Mouse (Mus musculus) midbrain, embryonic 12.5 days (tissue): ENCODE results near the gene Smim15. TPM values are rescaled to one million over a fixed set of nuclear protein-coding genes. Genes with fewer than 3 reads are reported as not detected.

Source experiments
- ATAC-seq: fragments of 200-750 bp; cut with Nextera tagmentation; 2 replicates; pipeline ENCODE4 v1.8.0; 2017; ENCODE audit warnings: low read depth, moderate TSS enrichment, moderate library complexity; ENCODE audit not compliant: low FRiP score
- H3K27ac ChIP-seq: fragments of 300-500 bp; sonication (generic); replicated peaks from 2 replicates; pipeline ENCODE4 v1.5.1; 2016; ENCODE audit warnings: mild to moderate bottlenecking
- H3K27me3 ChIP-seq: fragments of 300-500 bp; sonication (generic); 2 replicates; pipeline ENCODE4 v1.6.1; 2016; ENCODE audit warnings: mild to moderate bottlenecking
- H3K36me3 ChIP-seq: fragments of 300-500 bp; sonication (generic); 2 replicates; pipeline ENCODE4 v1.6.1; 2016
- H3K4me1 ChIP-seq: fragments of 300-500 bp; sonication (generic); 2 replicates; pipeline ENCODE4 v1.6.1; 2016
- H3K4me2 ChIP-seq: fragments of 300-500 bp; sonication (generic); replicated peaks from 2 replicates; pipeline ENCODE4 v1.6.1; 2016; ENCODE audit warnings: mild to moderate bottlenecking, moderate library complexity
- H3K4me3 ChIP-seq: fragments of 300-500 bp; sonication (generic); 2 replicates; pipeline ENCODE4 v1.5.1; 2016; ENCODE audit warnings: mild to moderate bottlenecking
- H3K9ac ChIP-seq: fragments of 300-500 bp; sonication (generic); replicated peaks from 2 replicates; pipeline ENCODE4 v1.6.1; 2016; ENCODE audit warnings: mild to moderate bottlenecking, moderate library complexity
- H3K9me3 ChIP-seq: fragments of 300-500 bp; sonication (generic); 2 replicates; pipeline ENCODE4 v1.6.1; 2016; ENCODE audit warnings: mild to moderate bottlenecking
- WGBS: fragments of 180-500 bp; shearing (Covaris S2); methylation state at CpG from one replicate; pipeline ENCODE4 v1.1.7; 2016; 5-methylcytosine and 5-hydroxymethylcytosine counted together
- polyA plus RNA-seq: library from polyadenylated mRNA; unstranded; fragments of >200 nt; fragmentation: Nextera tagmentation; extraction: Ambion mirVana; gene quantifications from 2 replicates; pipeline ENCODE4 v1.2.1, GENCODE M21; 2016

The Smim15 gene
- 45.8 and 50.4 TPM in 2 replicates for polyA plus RNA-seq

DNA sequence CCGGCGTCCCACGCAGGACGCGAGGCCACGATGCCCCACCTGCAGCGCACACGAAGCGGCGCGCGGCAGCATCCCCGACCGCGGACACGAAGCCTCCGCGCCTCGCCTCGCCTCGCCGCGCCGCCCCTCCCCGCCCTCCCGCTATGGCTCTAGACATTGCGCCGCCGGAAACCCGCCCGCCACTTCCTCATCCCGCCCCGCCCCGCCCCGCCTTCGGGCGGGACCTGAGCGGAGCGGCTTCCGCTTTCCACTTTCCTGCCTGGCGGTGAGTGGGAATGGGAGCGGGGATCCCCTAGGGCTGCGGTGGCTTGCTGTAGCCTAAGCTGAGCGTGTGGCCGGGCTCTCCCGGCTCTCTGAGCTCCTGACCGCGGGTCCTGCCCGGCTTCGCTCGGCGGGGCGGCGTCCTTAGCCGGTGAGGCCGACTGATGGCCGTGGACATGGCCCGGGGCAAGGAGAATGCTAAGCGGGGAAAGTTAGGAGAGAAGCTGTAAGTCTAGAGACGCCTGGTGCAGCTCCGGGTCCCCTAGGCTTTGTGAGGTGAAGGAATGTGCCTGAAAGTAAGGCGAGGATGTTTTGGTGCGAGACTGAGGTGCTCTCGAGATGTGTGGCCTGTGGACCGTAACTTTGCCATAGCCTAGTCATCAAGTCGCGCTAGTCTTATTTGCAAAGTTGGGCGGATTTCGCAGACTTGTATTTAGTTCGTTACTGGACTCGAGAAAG is at the start of gene Smim15:
TSS of gene Smim15 (plus strand) at position 225 of the 720 bp plus-strand sequence.
- H3K4me2 ChIP-seq, result peak within 1 kb of the TSS; percentile 63
- H3K27ac ChIP-seq, result peak within 1 kb of the TSS; percentile 75
- peaks cover 6% of the 10 kb centered on the region; the same call in 1 of the 2 replicates for H3K36me3 ChIP-seq
- peak; percentile 97 for ATAC-seq
- peak within 1 kb of the TSS; percentile 69 for H3K4me3 ChIP-seq
- peaks cover 12% of the 10 kb centered on the region for H3K27me3 ChIP-seq
- H3K9me3 ChIP-seq, result no peaks in the 10 kb centered on the region
- peak within 1 kb of the TSS; percentile 87 for H3K9ac ChIP-seq
- peaks cover 39% of the 10 kb centered on the region for H3K4me1 ChIP-seq
- WGBS, result under 1% methylated on average over 71 of the region's 71 CpGs

DNA sequence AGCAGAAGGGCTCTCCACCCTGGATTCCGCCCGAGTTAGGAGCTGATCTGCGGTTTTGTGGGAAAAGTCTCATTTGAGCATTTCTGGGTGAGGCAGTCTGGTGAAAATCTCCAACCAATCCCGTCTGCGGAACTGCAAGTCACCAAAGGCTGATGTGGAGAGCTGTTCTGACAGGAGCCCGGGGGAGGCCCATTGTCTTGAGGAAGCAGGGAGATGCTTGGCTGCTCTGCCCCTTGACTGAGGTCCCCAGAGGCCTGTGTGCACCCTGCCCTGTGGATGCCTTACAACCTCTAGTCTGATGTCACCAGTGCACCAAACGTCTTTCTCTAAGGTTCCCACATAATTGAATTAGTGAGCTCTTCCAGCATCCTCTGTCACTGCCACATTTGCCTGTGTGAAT is 49.0 kb upstream of the Smim15 start:
- H3K27ac ChIP-seq, result no peak overlapping the region
- 48% methylated on average over 7 of the region's 7 CpGs for WGBS
- H3K4me1 ChIP-seq, result peaks cover 4% of the 10 kb centered on the region; the same call in 1 of the 2 replicates
- no peaks in the 10 kb centered on the region for H3K9me3 ChIP-seq
- H3K27me3 ChIP-seq, result no peaks in the 10 kb centered on the region
- H3K9ac ChIP-seq, result no peak overlapping the region
- H3K4me2 ChIP-seq, result no peak overlapping the region
- no peaks in the 10 kb centered on the region for H3K36me3 ChIP-seq
- ATAC-seq, result no peak
- H3K4me3 ChIP-seq, result no peak overlapping the region

DNA sequence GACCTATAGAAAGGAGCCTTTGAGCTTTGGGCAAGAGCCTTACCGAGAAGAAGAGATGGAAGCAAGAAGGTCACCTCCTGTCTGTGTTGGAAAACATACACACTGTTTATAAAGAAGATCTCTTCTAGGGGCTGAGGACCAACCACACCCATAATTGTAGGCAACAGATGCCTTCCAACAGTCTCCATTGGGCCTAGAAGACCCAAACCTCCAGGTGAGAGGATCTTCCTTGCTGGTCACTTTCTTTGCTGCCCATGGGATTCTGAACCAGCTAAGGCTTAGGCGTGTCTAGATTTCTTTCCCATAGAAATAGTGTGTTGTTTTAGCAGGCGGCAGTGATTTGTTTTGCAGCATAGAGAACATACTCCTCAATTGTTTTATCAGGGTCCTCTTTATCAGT is 47.9 kb upstream of the Smim15 start:
- Histone ChIP-seq H3K9me3 (no peaks in the 10 kb centered on the region), H3K4me1 (peaks cover 4% of the 10 kb centered on the region; the same call in 1 of the 2 replicates), H3K9ac (no peak overlapping the region), H3K4me3 (no peak overlapping the region), H3K36me3 (no peaks in the 10 kb centered on the region), H3K27me3 (no peaks in the 10 kb centered on the region), H3K27ac (no peak overlapping the region), H3K4me2 (no peak overlapping the region)
- no peak for ATAC-seq
- 91% methylated on average over 3 of the region's 3 CpGs for WGBS

DNA sequence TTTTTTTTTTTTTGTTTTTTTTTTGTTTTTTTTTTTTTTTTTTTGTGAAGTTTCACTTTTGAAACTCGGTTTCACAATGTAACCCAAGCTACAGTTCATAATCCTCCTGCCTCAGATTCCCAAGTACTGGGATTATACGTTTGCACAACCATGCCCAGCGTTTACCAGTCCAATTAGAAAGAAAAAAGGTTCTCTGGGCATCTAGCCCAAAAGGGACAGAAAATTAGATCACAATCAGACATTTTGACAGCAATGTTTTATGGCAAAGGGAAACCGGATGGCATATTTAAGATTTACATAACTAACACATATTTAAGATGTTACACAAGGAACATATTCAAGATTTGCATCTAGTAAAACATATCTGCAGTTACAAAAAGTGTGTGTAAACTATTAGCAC is 36.4 kb upstream of the Smim15 start:
- H3K4me3 ChIP-seq, result no peak overlapping the region
- ATAC-seq, result no peak
- no peak overlapping the region for H3K9ac ChIP-seq
- no peaks in the 10 kb centered on the region for H3K36me3 ChIP-seq
- no peaks in the 10 kb centered on the region for H3K27me3 ChIP-seq
- no peaks in the 10 kb centered on the region for H3K4me1 ChIP-seq
- no peak overlapping the region for H3K4me2 ChIP-seq
- 91% methylated on average over 4 of the region's 4 CpGs for WGBS
- H3K9me3 ChIP-seq, result no peaks in the 10 kb centered on the region
- no peak overlapping the region for H3K27ac ChIP-seq

DNA sequence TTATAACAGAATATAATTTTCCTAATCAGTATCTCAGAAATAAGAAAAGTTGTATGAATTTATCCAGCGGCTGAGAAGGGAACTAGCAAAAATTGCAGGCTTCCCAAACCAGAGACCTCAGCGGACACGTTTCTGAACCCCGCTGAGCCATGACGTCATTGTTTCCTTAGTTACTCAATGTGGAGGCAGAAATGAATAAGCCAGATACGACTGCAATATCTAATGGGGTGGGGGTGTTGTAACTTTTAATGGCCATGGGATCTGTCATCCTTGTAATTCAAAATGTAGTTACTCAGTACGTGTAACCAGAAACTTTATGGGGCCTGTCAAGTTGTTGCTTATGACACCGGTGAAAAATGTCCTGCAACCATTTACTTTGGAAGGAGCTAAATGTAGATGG is 31.1 kb upstream of the Smim15 start:
- Histone ChIP-seq H3K36me3 (no peaks in the 10 kb centered on the region), H3K4me2 (no peak overlapping the region), H3K4me3 (no peak overlapping the region), H3K9ac (no peak overlapping the region), H3K9me3 (no peaks in the 10 kb centered on the region), H3K27ac (no peak overlapping the region), H3K4me1 (no peaks in the 10 kb centered on the region), H3K27me3 (no peaks in the 10 kb centered on the region)
- 87% methylated on average over 8 of the region's 8 CpGs for WGBS
- no peak for ATAC-seq

DNA sequence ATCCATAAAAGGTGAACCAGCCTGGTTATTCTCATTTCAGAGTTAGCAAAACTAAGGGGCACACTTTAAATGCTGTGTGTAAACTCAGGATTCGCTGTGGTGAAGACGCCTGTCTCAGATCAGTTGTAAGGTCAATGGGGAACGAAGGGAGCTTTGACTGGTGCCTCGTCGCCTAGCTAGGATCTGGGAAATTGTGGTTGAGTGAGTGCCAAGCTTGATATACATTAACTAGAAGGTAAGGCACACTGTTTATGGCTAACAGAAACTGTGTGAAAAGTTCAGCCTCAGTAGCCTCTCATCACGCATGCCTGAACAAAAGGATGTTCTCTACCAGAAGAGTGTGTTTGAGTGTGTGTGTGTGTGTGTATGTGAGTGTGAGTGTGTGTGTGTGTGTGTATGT is 30.4 kb upstream of the Smim15 start:
- Histone ChIP-seq H3K9me3 (no peaks in the 10 kb centered on the region), H3K9ac (no peak overlapping the region), H3K4me1 (no peaks in the 10 kb centered on the region), H3K4me3 (no peak overlapping the region), H3K27ac (no peak overlapping the region), H3K27me3 (no peaks in the 10 kb centered on the region), H3K36me3 (no peaks in the 10 kb centered on the region), H3K4me2 (no peak overlapping the region)
- ATAC-seq, result no peak
- WGBS, result 91% methylated on average over 6 of the region's 6 CpGs

DNA sequence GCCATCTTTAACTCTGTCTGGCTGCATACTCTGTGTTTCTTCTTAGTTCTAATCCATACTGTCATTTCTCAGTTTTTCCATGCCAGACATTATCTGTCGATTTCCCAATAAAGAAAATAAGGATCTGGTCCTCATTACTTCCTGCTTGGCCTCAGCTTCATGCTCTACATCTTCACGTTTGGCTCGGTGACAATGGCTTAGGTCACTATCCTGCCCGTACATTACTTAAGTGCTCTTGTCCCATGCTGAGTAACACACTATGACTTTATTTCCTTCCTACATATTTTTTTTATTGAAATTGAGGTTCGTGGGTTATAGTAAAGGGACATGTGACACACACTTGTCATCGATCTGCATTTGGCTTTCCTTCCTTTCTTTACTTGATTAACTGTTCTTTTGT is 29.1 kb upstream of the Smim15 start:
- H3K4me2 ChIP-seq, result no peak overlapping the region
- no peaks in the 10 kb centered on the region for H3K36me3 ChIP-seq
- H3K4me3 ChIP-seq, result no peak overlapping the region
- H3K27me3 ChIP-seq, result no peaks in the 10 kb centered on the region
- H3K9me3 ChIP-seq, result no peaks in the 10 kb centered on the region
- no peak overlapping the region for H3K9ac ChIP-seq
- no peak overlapping the region for H3K27ac ChIP-seq
- WGBS, result 84% methylated on average over 6 of the region's 6 CpGs
- ATAC-seq, result no peak
- no peaks in the 10 kb centered on the region for H3K4me1 ChIP-seq

DNA sequence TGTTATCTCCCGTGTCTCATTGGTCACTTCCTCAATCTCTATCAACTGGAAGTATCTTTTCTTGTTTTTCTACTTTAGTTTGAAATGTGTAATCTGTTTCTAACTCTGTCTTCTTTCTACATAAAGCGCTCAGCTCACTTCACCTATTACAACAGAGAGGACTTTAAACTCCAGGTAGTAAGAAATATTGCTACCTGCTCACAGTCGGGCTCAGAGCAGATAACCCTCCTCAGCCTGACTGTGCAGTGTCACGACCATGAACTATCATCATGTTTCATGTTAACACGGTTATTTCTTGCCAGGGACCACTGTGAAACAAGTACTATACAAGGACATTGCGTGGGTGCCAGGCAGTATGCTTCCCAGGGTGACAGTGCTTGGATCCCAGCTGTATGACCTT is 26.9 kb upstream of the Smim15 start:
- 87% methylated on average over 6 of the region's 6 CpGs for WGBS
- no peak for ATAC-seq
- H3K27ac ChIP-seq, result no peak overlapping the region
- H3K4me3 ChIP-seq, result no peak overlapping the region
- H3K36me3 ChIP-seq, result no peaks in the 10 kb centered on the region
- H3K4me1 ChIP-seq, result no peaks in the 10 kb centered on the region
- no peak overlapping the region for H3K9ac ChIP-seq
- no peaks in the 10 kb centered on the region for H3K9me3 ChIP-seq
- no peak overlapping the region for H3K4me2 ChIP-seq
- no peaks in the 10 kb centered on the region for H3K27me3 ChIP-seq

DNA sequence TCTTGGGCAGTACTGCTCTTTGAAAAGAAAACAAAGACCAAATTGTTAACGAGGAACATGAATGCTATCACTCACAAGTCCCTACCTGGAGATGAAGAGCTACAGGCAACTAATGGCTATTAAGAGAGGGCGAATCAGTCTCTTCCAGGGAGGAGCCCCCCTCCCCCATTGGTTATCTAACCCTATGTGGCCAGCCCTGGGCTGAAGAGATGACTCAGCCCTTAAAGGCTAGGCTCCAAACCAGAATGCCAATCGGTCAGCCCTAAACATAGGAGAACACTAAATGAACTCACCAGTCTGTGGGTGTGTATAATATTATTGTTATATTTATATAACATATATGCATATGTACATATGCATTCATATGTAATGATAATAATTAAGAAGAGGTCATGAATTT is 18.4 kb upstream of the Smim15 start:
- no peak overlapping the region for H3K9ac ChIP-seq
- no peak for ATAC-seq
- no peaks in the 10 kb centered on the region for H3K27me3 ChIP-seq
- no peak overlapping the region for H3K4me3 ChIP-seq
- 82% methylated on average over 3 of the region's 3 CpGs for WGBS
- H3K4me1 ChIP-seq, result no peaks in the 10 kb centered on the region
- H3K27ac ChIP-seq, result no peak overlapping the region
- H3K4me2 ChIP-seq, result no peak overlapping the region
- H3K9me3 ChIP-seq, result no peaks in the 10 kb centered on the region
- no peaks in the 10 kb centered on the region for H3K36me3 ChIP-seq

DNA sequence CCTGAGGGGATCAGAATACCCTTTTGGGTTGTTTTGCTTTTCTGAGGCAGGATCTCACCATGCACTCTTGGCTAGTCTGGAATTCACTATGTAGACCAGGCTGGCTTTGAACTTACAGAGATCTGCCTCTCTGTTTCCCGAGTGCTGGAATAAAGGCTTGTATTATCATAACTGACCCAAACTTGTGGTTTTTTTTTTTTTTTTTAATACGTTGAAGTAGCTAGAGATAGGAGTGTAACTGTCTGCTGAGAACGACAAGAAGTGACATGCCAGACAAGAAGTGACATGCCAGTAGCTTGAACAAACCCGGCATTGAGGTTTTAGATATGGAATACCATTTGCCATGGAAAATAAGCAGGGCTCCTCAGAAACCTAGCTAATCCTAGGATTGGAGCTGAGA is 11.5 kb upstream of the Smim15 start:
- Histone ChIP-seq H3K4me3 (no peak overlapping the region), H3K27ac (no peak overlapping the region), H3K4me1 (no peaks in the 10 kb centered on the region), H3K4me2 (no peak overlapping the region), H3K36me3 (no peaks in the 10 kb centered on the region), H3K9me3 (no peaks in the 10 kb centered on the region), H3K27me3 (no peaks in the 10 kb centered on the region; the same call in 1 of the 2 replicates), H3K9ac (no peak overlapping the region)
- WGBS, result 94% methylated on average over 4 of the region's 4 CpGs
- ATAC-seq, result no peak

DNA sequence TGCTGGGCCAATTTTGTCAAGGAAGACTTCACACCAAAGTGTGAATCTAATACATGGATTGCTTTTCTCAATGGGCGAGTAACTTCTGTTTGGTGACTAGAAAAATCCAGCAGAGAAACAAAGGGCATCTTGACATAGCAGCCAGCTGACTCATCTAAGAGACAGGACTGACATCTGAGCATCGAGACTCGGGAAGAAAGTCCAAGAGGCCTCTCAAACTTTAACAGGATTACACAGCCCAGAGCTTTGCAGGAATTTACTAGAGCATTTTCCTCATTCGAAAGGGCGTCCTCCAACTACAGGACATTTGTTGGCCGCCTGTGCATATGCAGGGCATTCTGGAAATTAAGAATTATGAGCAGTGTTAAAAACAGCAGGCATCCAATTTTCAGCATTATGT is 4.9 kb upstream of the Smim15 start:
- Histone ChIP-seq H3K4me2 (no peak overlapping the region), H3K9me3 (no peaks in the 10 kb centered on the region), H3K36me3 (no peaks in the 10 kb centered on the region), H3K9ac (no peak overlapping the region), H3K4me3 (no peak overlapping the region), H3K4me1 (peaks cover 27% of the 10 kb centered on the region), H3K27me3 (peaks cover 12% of the 10 kb centered on the region), H3K27ac (no peak overlapping the region)
- WGBS, result 22% methylated on average over 6 of the region's 6 CpGs
- no peak for ATAC-seq

DNA sequence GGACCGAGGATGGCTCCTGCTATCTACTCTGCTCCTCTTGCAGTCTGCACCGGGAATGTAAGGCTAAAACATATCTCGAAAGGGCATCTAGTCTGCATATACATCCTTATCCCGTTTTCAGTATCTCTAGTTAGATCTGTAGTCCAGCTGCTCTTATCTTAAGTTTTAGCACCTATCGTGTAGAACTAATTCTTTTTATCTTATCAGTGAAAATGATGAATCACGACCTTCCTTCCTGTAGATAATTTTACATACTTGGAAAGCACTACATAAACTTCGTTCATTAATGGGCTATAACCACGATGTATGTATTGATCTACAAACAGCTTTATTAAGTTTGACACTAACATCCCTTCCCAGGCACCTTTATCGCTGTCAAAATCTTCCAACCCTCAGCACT is 4.3 kb upstream of the Smim15 start:
- Histone ChIP-seq H3K4me3 (no peak overlapping the region), H3K36me3 (no peaks in the 10 kb centered on the region), H3K9ac (no peak overlapping the region), H3K27me3 (peaks cover 12% of the 10 kb centered on the region), H3K9me3 (no peaks in the 10 kb centered on the region), H3K4me2 (no peak overlapping the region), H3K4me1 (peaks cover 29% of the 10 kb centered on the region), H3K27ac (no peak overlapping the region)
- ATAC-seq, result no peak
- WGBS, result 73% methylated on average over 9 of the region's 9 CpGs

DNA sequence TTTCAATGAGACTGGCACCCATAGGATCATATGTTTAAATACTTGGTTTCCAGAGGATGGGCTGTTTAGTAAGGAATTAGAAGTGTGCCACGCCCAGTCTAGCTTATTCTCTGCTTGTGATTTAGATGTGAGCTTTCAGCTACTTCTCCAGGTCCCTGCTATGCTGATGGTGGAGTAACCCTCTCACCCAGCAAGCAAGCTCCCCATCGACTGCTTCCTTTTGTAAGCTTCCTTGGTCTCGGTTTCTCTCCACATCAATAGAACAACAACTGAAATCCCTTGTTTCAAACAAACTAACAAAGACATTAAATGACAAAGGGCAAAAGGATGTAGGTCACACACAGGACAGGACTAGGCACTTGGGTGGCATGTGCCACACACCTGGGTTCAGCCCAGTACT is 3.8 kb upstream of the Smim15 start:
- H3K27ac ChIP-seq, result no peak overlapping the region
- peaks cover 32% of the 10 kb centered on the region for H3K4me1 ChIP-seq
- H3K9me3 ChIP-seq, result no peaks in the 10 kb centered on the region
- no peaks in the 10 kb centered on the region for H3K36me3 ChIP-seq
- H3K4me3 ChIP-seq, result no peak overlapping the region
- peaks cover 12% of the 10 kb centered on the region for H3K27me3 ChIP-seq
- H3K9ac ChIP-seq, result no peak overlapping the region
- no peak for ATAC-seq
- 37% methylated on average over 3 of the region's 3 CpGs for whole genome bisulfite sequencing
- H3K4me2 ChIP-seq, result no peak overlapping the region
